Mouse (Mus musculus) heart, adult 2 months (tissue): ENCODE data around the gene Zfp113. TPM values are rescaled to one million over a fixed set of nuclear protein-coding genes. Genes with fewer than 3 reads are reported as not detected.
A peak's percentile ranks its signal among the peaks of the same experiment; 100 is the strongest.
"Not testable (repeated sequence)": the region's sequence is repeated elsewhere in the genome, so short reads cannot be mapped to it uniquely, and the experiment has no call there.

ENCODE experiments used
- DNase-seq, 2 experiments: peaks; one replicate each; pipeline ENCODE4 v3.0.0; 2021
- H3K27ac ChIP-seq: fragments of 200-600 bp; 2 replicates; pipeline ENCODE4 v1.8.1; 2022
- H3K27me3 ChIP-seq: fragments of 200-500 bp; 2 replicates; pipeline ENCODE4 v1.6.1; 2012; ENCODE audit warnings: mild to moderate bottlenecking, low read length, inconsistent platforms, mixed read lengths; ENCODE audit not compliant: control insufficient read depth, insufficient read depth
- H3K36me3 ChIP-seq: fragments of 200-500 bp; 2 replicates; pipeline ENCODE4 v1.6.1; 2012; ENCODE audit warnings: low read length, inconsistent platforms; ENCODE audit not compliant: control insufficient read depth, insufficient read depth
- H3K4me1 ChIP-seq: fragments of 200-500 bp; 2 replicates; pipeline ENCODE4 v1.6.1; 2011; ENCODE audit warnings: low read length; ENCODE audit not compliant: control insufficient read depth, insufficient read depth
- H3K4me3 ChIP-seq: fragments of 200-600 bp; 2 replicates; pipeline ENCODE4 v1.8.1; 2022
- H3K79me2 ChIP-seq: fragments of 200-500 bp; replicated peaks from 2 replicates; pipeline ENCODE4 v1.6.1; 2012; ENCODE audit warnings: mild to moderate bottlenecking, inconsistent platforms, low read length, moderate library complexity, mixed read lengths; ENCODE audit not compliant: control insufficient read depth, insufficient read depth
- H3K9ac ChIP-seq: fragments of 200-500 bp; 2 replicates; pipeline ENCODE4 v1.6.1; 2012; ENCODE audit warnings: low read depth, mild to moderate bottlenecking, control low read depth, inconsistent platforms, low read length, mixed read lengths
- CTCF ChIP-seq: fragments of 200-600 bp; IDR thresholded peaks from 2 replicates; pipeline ENCODE4 v1.8.1; 2022; ENCODE audit warnings: antibody characterized with exemption, mild to moderate bottlenecking, moderate library complexity
- EP300 ChIP-seq: fragments of 200-500 bp; IDR thresholded peaks from 2 replicates; pipeline ENCODE4 v1.6.1; 2011; ENCODE audit warnings: low read depth, low read length, control low read depth; ENCODE audit not compliant: insufficient read depth
- POLR2A ChIP-seq: fragments of 200-500 bp; IDR thresholded peaks from 2 replicates; pipeline ENCODE4 v1.6.1; 2011; ENCODE audit warnings: mild to moderate bottlenecking, low read depth, low read length, control low read depth; ENCODE audit not compliant: insufficient read depth
- WGBS: fragments of 180-500 bp; shearing (Covaris S2); methylation state at CpG from one replicate; pipeline ENCODE4 v1.1.7; 2018; 5-methylcytosine and 5-hydroxymethylcytosine counted together
- intact Hi-C: fragments of 180-260 bp; cut with DNase I; formaldehyde crosslinking; loops from one replicate; pipeline ENCODE4 v1.15.1; 2025
- polyA plus RNA-seq: library from polyadenylated mRNA; depleted of rRNA; stranded (reverse); fragments of >200 nt; gene quantifications from 2 replicates; pipeline ENCODE4 v1.2.3, GENCODE M21; 2012
- total RNA-seq, 2 experiments: library from RNA; stranded (reverse); gene quantifications; 2 replicates each; pipeline ENCODE4 v1.2.3; 2021

The Zfp113 gene
- total and polyA plus RNA-seq, 3 experiments, result 2.1 to 8.8 (median 8.1) TPM

DNA sequence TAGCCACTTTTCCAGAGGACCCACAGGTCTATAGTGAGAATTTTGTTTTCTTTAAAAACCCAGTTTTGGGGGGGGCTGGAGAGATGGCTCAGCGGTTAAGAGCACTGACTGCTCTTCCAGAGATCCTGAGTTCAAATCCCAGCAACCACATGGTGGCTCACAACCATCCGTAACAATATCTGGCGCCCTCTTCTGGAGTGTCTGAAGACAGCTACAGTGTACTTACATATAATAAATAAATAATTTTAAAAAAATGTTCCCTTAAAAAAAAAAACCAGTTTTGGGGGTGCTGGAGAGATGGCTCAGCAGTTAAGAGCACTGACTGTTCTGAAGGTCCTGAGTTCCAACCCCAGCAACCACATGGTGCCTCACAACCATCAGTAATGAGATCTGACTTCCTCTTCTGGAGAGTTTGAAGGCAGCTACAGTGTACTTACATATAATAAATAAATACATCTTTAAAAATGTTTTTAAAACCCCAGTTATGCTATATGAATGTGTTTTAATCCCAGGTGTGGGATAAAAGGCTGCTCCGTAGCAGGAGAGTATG lies 45.6 kb downstream of the Zfp113 start:
- H3K4me3 ChIP-seq, H3K27me3 ChIP-seq, H3K27ac ChIP-seq, H3K9ac ChIP-seq, H3K4me1 ChIP-seq, H3K79me2 ChIP-seq, H3K36me3 ChIP-seq, intact Hi-C loops, DNase-seq: not testable (repeated sequence)
- WGBS, result 59% methylated on average over 4 of the region's 4 CpGs
- peak; percentile 22; the same call in 1 of the 2 replicates for TF ChIP-seq CTCF

DNA sequence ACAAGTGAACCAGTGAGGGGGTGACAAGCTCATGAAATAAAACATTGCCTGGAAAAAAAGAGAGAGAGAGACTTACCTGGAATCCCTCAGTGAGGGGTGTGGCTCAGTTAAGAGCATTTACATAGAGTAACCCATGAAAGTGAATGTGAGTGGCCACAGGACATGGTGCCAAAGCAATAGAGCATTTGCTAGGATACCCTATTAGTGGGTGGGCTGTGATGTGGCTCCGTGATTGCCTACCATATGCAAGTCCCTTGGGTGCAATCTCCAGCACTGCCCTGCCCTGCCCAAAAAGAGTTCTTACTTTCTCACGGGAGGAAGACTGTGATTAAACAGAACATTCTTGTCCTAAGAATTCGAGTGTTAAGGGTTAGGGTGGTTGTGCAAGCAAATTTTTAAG lies 48.4 kb downstream of the Zfp113 start:
- Histone ChIP-seq H3K36me3 (peaks cover 6% of the 10 kb centered on the region), H3K9ac (no peak overlapping the region), H3K79me2 (no peaks in the 10 kb centered on the region), H3K27ac (no peak overlapping the region), H3K27me3 (no peaks in the 10 kb centered on the region), H3K4me3 (no peak overlapping the region), H3K4me1 (no peaks in the 10 kb centered on the region)
- intact Hi-C loops, result no loop called here
- no peak for DNase-seq
- WGBS, result 61% methylated on average over 3 of the region's 3 CpGs
- TF ChIP-seq EP300 (no peak), CTCF (no peak), POLR2A (no peak)

DNA sequence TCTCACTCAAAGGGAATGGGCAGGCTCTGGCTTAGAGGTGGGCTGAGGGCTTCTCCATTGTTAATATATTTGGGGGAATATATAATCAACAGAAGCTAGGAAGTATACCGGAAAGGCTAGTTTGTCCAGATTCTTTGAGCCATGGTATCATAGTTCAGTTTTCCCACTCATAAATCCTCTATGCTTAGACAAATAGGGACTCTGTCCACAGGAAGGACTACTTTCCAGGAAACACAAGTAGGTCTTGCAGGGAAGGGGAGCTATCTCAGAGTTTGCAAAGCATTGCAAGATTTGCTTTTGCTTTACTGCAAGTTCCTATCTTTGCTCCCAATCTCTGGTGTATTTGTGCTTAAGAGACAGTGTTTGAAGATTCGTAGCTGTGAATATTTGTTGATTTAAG lies 50.6 kb downstream of the Zfp113 start:
- no peak for DNase-seq
- no peaks in the 10 kb centered on the region for H3K79me2 ChIP-seq
- no peaks in the 10 kb centered on the region for H3K27me3 ChIP-seq
- TF ChIP-seq POLR2A, result no peak
- TF ChIP-seq EP300, result no peak
- no peak for TF ChIP-seq CTCF
- H3K36me3 ChIP-seq, result peaks cover 6% of the 10 kb centered on the region
- H3K4me3 ChIP-seq, result no peak overlapping the region
- H3K9ac ChIP-seq, result no peak overlapping the region
- intact Hi-C loops, result no loop called here
- no peaks in the 10 kb centered on the region for H3K4me1 ChIP-seq
- WGBS, result 82% methylated on average over 2 of the region's 2 CpGs
- no peak overlapping the region for H3K27ac ChIP-seq

DNA sequence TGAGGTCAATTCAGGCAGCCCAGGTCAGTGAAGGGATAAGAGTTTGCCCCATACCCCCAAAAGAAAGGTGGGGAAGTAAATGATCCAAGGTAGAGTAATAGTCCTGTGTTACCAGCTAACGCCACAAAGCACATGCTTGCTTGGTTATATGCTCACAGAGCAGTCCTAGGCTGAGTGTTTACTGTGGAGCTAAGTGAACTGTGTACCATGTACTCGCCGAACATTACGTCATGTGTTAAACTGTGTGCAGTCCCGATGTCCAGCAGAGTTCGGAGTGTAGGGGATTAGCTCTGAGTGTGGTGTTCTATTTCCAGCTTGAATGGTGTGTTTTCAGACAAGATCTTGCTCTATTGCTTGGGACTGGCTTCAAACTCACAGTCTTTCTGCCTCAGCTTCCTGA lies 61.1 kb downstream of the Zfp113 start:
- WGBS, result 94% methylated on average over 6 of the region's 6 CpGs
- Histone ChIP-seq H3K27me3 (no peaks in the 10 kb centered on the region), H3K27ac (no peak overlapping the region), H3K4me3 (no peak overlapping the region), H3K79me2 (peaks cover 3% of the 10 kb centered on the region), H3K9ac (no peak overlapping the region), H3K36me3 (no peaks in the 10 kb centered on the region), H3K4me1 (no peaks in the 10 kb centered on the region)
- intact Hi-C loops, result no loop called here
- no peak for DNase-seq
- TF ChIP-seq CTCF (no peak), EP300 (no peak), POLR2A (no peak)

DNA sequence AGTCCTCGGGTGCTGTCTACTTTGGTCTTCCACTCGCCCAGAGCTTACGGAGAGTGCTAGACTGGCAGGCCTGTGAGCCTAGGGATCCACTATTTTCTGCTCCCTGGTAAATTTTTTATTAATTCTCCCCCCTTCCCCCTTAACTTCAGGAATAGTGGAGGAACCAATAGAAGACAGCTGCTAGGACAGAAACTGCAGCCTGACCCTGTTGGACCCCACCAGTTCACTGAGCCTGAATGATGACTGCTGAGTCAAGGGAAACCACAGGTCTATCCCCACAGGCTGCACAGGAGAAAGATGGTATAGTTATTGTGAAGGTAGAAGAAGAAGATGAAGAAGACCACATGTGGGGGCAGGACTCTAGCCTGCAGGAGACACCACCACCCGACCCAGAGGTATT lies 62.8 kb downstream of the Zfp113 start:
- intact Hi-C loops, result no loop called here
- Histone ChIP-seq H3K4me3 (no peak overlapping the region), H3K36me3 (peaks cover 2% of the 10 kb centered on the region; the same call in 1 of the 2 replicates), H3K4me1 (peaks cover 1% of the 10 kb centered on the region; the same call in 1 of the 2 replicates), H3K27me3 (no peaks in the 10 kb centered on the region), H3K27ac (no peak overlapping the region), H3K9ac (no peak overlapping the region), H3K79me2 (peaks cover 6% of the 10 kb centered on the region)
- DNase-seq, result no peak
- 86% methylated on average over 4 of the region's 4 CpGs for WGBS
- TF ChIP-seq POLR2A, result no peak
- TF ChIP-seq CTCF, result no peak
- no peak for TF ChIP-seq EP300

DNA sequence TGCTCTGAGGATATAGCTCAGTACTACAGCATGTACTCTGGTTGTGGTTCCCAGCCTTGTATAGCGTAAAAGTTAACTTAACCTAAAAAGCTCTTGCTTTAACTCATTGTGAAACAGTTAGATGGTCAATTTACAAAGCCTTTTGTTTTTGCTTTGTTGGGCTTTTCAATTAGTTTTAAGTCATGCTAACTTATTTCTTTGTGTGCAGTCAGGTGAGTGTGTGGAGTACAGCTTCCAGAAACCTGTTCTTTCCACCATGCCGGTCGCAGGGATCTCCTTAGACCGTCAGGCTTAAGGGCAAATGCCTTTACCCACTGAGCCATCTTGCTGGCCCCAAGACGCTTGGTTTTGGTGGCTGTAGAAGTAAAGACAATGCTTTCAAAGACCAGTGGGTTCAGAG lies 64.8 kb downstream of the Zfp113 start:
- Histone ChIP-seq H3K36me3 (peaks cover 14% of the 10 kb centered on the region), H3K79me2 (peaks cover 7% of the 10 kb centered on the region), H3K4me3 (no peak overlapping the region), H3K27ac (no peak overlapping the region), H3K4me1 (peaks cover 2% of the 10 kb centered on the region), H3K9ac (no peak overlapping the region), H3K27me3 (no peaks in the 10 kb centered on the region)
- no peak for DNase-seq
- no peak for TF ChIP-seq CTCF
- no peak for TF ChIP-seq EP300
- TF ChIP-seq POLR2A, result no peak
- WGBS, result 94% methylated on average over 5 of the region's 5 CpGs
- intact Hi-C loops, result no loop called here
